Mouse (Mus musculus) neural tube, embryonic 11.5 days (tissue): Measurements from ENCODE around the gene Cnpy1. TPM values are rescaled to one million over a fixed set of nuclear protein-coding genes. Genes with fewer than 3 reads are reported as not detected.

Experiments
- ATAC-seq: fragments of 200-750 bp; cut with Nextera tagmentation; 2 replicates; pipeline ENCODE4 v1.8.0; 2017; ENCODE audit warnings: moderate number of reproducible peaks, mild to moderate bottlenecking, moderate TSS enrichment, moderate library complexity; ENCODE audit not compliant: insufficient read depth, low FRiP score, low TSS enrichment
- DNase-seq: peaks from one replicate; pipeline ENCODE4 v3.0.0-alpha.2; 2015; ENCODE audit warnings: low spot score
- H3K27ac ChIP-seq: fragments of 300-500 bp; sonication (generic); 2 replicates; pipeline ENCODE4 v1.5.1; 2014; ENCODE audit warnings: low read depth, mild to moderate bottlenecking, low read length
- H3K27me3 ChIP-seq: fragments of 300-500 bp; sonication (generic); 2 replicates; pipeline ENCODE4 v1.6.1; 2014; ENCODE audit warnings: mild to moderate bottlenecking, low read length, mixed read lengths; ENCODE audit not compliant: control insufficient read depth, insufficient read depth
- H3K36me3 ChIP-seq: fragments of 300-500 bp; sonication (generic); 2 replicates; pipeline ENCODE4 v1.6.1; 2014; ENCODE audit warnings: mild to moderate bottlenecking, low read length, moderate library complexity, mixed read lengths; ENCODE audit not compliant: control insufficient read depth, insufficient read depth
- H3K4me1 ChIP-seq: fragments of 300-500 bp; sonication (generic); 2 replicates; pipeline ENCODE4 v1.6.1; 2014; ENCODE audit warnings: low read length, mixed read lengths; ENCODE audit not compliant: control insufficient read depth, insufficient read depth
- H3K4me2 ChIP-seq: fragments of 300-500 bp; sonication (generic); 2 replicates; pipeline ENCODE4 v1.6.1; 2014; ENCODE audit warnings: low read depth, mild to moderate bottlenecking, moderate library complexity
- H3K4me3 ChIP-seq: fragments of 300-500 bp; sonication (generic); 2 replicates; pipeline ENCODE4 v1.5.1; 2014; ENCODE audit warnings: low read depth, low read length
- H3K9ac ChIP-seq: fragments of 300-500 bp; sonication (generic); 2 replicates; pipeline ENCODE4 v1.6.1; 2014; ENCODE audit warnings: mild to moderate bottlenecking, low read length
- H3K9me3 ChIP-seq: fragments of 300-500 bp; sonication (generic); 2 replicates; pipeline ENCODE4 v1.6.1; 2016; ENCODE audit warnings: low read length; ENCODE audit not compliant: control insufficient read depth
- WGBS: fragments of 180-500 bp; shearing (Covaris S2); extraction: QIAGEN DNeasy Blood & Tissue Kit; methylation state at CpG from one replicate; pipeline ENCODE4 v1.1.7; 2014; 5-methylcytosine and 5-hydroxymethylcytosine counted together
- polyA plus RNA-seq: library from polyadenylated mRNA; unstranded; fragments of >200 nt; fragmentation: Nextera tagmentation; extraction: Ambion mirVana; gene quantifications from 2 replicates; pipeline ENCODE4 v1.2.1, GENCODE M21; 2014

The Cnpy1 gene
- polyA plus RNA-seq, 1 experiment from 2014 or later, result 7.1 TPM

- WGBS, result 70% methylated on average over 2 of the region's 2 CpGs
- no peak for ATAC-seq
- H3K9me3 ChIP-seq, result no peaks in the 10 kb centered on the region
Measured at GRCm38 (mm10) chr5:28267576-28267975, 22.0 kb upstream of the Cnpy1 start.

DNA sequence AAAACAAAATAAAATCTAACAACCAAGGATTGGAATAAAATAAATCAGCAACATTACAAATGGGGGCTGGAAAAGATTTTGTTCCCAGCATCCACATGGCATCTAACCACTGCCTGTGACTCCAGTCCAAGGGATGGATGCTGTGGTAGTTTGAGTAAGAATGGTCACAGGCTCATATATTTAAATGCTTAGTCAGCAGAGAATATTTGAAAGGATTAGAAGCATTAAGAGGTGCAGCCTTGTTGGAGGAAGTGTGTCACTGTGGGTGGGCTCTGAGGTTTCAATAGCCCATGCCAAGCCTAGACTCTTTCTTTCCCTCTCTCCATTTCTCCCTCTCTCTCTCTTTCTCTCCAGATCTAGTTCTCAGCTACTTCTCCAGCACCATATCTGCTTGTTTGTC is 20.0 kb upstream of the Cnpy1 start:
- Histone ChIP-seq H3K27ac (no peak overlapping the region), H3K36me3 (no peaks in the 10 kb centered on the region), H3K4me2 (no peak overlapping the region), H3K9me3 (no peaks in the 10 kb centered on the region), H3K27me3 (no peaks in the 10 kb centered on the region), H3K4me1 (no peaks in the 10 kb centered on the region), H3K9ac (no peak overlapping the region), H3K4me3 (no peak overlapping the region)
- DNase-seq (no peak), ATAC-seq (no peak)

More at GRCm38 (mm10) chr5:28267576-28267975, 22.0 kb upstream of the Cnpy1 start:
- Histone ChIP-seq H3K27ac (no peak overlapping the region), H3K27me3 (no peaks in the 10 kb centered on the region), H3K9ac (no peak overlapping the region), H3K4me2 (no peak overlapping the region), H3K4me1 (no peaks in the 10 kb centered on the region), H3K36me3 (no peaks in the 10 kb centered on the region), H3K4me3 (no peak overlapping the region)
- DNase-seq, result no peak

DNA sequence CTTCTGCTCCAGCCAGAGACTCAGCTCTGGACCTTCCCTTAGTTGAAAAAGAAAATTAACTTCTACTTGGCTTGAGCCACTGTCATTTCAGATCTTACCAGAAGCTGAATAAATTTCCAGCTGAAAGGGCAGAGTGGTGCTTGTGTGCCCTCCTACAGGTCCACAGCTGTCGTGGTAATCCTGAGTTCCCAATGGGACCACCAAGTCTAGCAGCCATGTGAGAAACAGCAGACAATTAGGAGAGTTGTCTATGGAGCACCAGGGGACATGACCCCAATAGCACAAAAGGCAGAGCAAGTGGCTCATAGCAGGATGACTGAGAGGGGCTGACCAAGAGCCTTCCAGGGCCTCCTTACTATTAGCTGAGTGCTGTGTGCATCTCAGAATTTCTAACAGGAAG is 18.2 kb upstream of the Cnpy1 start:
- WGBS, result 3% methylated on average over 1 of the region's 1 CpGs
- Histone ChIP-seq H3K9ac (no peak overlapping the region), H3K27ac (no peak overlapping the region), H3K4me3 (no peak overlapping the region), H3K36me3 (no peaks in the 10 kb centered on the region), H3K4me1 (no peaks in the 10 kb centered on the region), H3K9me3 (no peaks in the 10 kb centered on the region), H3K27me3 (no peaks in the 10 kb centered on the region), H3K4me2 (no peak overlapping the region)
- no peak for DNase-seq
- ATAC-seq, result no peak

DNA sequence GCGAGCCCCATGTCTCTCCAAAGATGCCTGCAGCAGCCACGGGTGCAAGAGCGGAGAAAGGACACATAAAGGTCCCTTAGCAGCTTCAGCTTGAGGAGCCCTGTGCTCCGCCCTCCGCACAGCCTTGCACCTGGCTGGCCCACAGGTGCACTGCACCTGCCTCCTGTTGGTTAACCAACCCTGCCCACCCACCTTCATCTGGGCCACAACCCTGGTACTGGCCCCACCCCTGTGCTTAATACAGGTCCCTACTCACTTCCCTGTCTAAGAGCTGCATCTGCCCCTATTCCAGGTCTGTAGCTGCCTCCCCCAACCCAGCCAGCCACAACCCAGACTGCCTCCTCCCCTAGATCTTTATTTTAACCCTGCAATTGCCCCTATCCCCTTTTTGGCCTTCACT is 16.5 kb upstream of the Cnpy1 start:
- no peak overlapping the region for H3K9ac ChIP-seq
- no peak for DNase-seq
- no peak for ATAC-seq
- WGBS, result 85% methylated on average over 5 of the region's 5 CpGs
- no peak overlapping the region for H3K4me2 ChIP-seq
- no peak overlapping the region for H3K27ac ChIP-seq
- no peaks in the 10 kb centered on the region for H3K9me3 ChIP-seq
- H3K27me3 ChIP-seq, result no peaks in the 10 kb centered on the region
- H3K4me3 ChIP-seq, result no peak overlapping the region
- H3K4me1 ChIP-seq, result no peaks in the 10 kb centered on the region
- no peaks in the 10 kb centered on the region for H3K36me3 ChIP-seq

GRCm38 (mm10) chr5:28259939-28260338 is 14.3 kb upstream of the Cnpy1 start:
- DNase-seq (no peak), ATAC-seq (no peak)
- Histone ChIP-seq H3K9me3 (no peaks in the 10 kb centered on the region), H3K4me3 (no peak overlapping the region), H3K4me2 (no peak overlapping the region), H3K27ac (no peak overlapping the region), H3K4me1 (no peaks in the 10 kb centered on the region), H3K36me3 (no peaks in the 10 kb centered on the region), H3K9ac (no peak overlapping the region), H3K27me3 (no peaks in the 10 kb centered on the region)
- 91% methylated on average over 1 of the region's 1 CpGs for WGBS

DNA sequence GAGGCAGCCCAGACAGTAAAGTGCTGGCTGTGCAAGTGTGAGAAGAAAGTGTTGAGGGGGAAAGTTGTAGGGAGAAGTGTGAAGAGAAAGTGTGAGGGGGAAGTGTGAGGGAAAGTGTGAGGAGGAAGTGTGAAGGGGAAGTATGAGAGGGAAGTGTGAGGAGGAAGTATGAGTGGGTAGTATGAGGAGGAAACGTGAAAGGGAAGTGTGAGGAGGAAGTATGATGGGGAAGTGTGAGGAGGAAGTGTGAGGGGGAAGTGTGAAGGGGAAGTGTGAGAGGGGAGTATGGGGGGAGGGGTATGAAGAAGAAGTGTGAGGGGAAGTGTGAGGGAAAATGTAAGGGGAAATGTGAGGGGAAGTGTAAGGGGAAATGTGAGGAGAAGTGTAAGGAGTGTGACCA is 13.8 kb upstream of the Cnpy1 start:
- H3K9ac ChIP-seq, result no peak overlapping the region
- H3K27ac ChIP-seq, result no peak overlapping the region
- ATAC-seq (no peak), DNase-seq (no peak)
- H3K4me3 ChIP-seq, result no peak overlapping the region
- H3K27me3 ChIP-seq, result no peaks in the 10 kb centered on the region
- no peaks in the 10 kb centered on the region for H3K4me1 ChIP-seq
- WGBS, result 47% methylated on average over 1 of the region's 1 CpGs
- H3K4me2 ChIP-seq, result no peak overlapping the region
- no peaks in the 10 kb centered on the region for H3K9me3 ChIP-seq
- no peaks in the 10 kb centered on the region for H3K36me3 ChIP-seq

DNA sequence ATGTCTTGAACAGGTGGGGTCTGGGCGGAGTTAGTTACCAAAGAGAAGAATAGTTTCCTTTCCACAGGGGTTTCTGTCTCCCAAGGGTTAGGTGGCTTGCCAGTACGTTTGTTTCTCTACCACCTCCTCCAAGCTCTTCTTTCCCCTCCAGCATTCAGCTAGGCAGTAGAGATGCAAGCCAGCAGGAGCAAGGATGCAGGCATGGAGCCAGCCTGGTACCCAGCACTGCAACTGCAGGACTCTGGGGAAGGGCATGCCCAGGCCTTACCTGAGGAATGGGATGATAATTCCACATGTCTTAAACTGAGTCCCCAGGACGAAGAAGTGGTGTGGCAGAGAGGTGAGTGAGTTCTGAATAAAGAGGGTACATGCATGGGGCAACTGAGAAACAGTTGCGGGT is 12.2 kb upstream of the Cnpy1 start:
- H3K36me3 ChIP-seq, result no peaks in the 10 kb centered on the region
- no peaks in the 10 kb centered on the region for H3K4me1 ChIP-seq
- no peak overlapping the region for H3K4me3 ChIP-seq
- H3K27ac ChIP-seq, result no peak overlapping the region
- H3K9ac ChIP-seq, result no peak overlapping the region
- no peak for ATAC-seq
- no peaks in the 10 kb centered on the region for H3K27me3 ChIP-seq
- H3K4me2 ChIP-seq, result no peak overlapping the region
- 76% methylated on average over 4 of the region's 4 CpGs for WGBS
- no peak for DNase-seq
- H3K9me3 ChIP-seq, result no peaks in the 10 kb centered on the region

DNA sequence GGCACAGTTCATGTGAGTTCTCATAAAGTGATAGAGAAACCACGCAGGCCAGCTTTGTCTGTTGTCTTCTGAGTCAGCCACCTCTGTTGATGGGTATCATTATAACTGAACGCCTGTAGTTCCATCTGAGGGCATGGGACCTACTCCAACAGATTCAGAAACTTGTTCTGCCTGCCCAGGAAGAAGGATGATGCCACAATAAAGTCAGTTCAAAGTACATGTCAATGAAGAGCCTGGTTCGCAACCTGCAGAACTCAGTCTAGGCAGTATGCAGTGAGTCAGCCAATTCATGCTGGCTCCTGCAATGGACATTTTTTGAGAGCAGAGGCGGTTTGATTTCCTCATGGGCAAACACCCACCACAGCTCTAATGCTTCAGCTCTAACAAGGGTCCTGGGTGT is 7.4 kb upstream of the Cnpy1 start:
- Histone ChIP-seq H3K4me1 (no peaks in the 10 kb centered on the region), H3K27ac (no peak overlapping the region), H3K4me3 (no peak overlapping the region), H3K36me3 (no peaks in the 10 kb centered on the region), H3K27me3 (no peaks in the 10 kb centered on the region), H3K9ac (no peak overlapping the region), H3K9me3 (no peaks in the 10 kb centered on the region), H3K4me2 (no peak overlapping the region)
- 86% methylated on average over 4 of the region's 4 CpGs for WGBS
- DNase-seq, result no peak
- no peak for ATAC-seq

- Histone ChIP-seq H3K4me1 (no peaks in the 10 kb centered on the region), H3K4me3 (no peak overlapping the region), H3K4me2 (no peak overlapping the region), H3K36me3 (no peaks in the 10 kb centered on the region), H3K27me3 (no peaks in the 10 kb centered on the region), H3K9me3 (no peaks in the 10 kb centered on the region), H3K27ac (no peak overlapping the region), H3K9ac (no peak overlapping the region)
- WGBS, result 87% methylated on average over 4 of the region's 4 CpGs
- DNase-seq (no peak), ATAC-seq (no peak)
Measured at GRCm38 (mm10) chr5:28252260-28252659, 6.7 kb upstream of the Cnpy1 start.
